Mouse (Mus musculus) ES-E14 (cell line): Measurements from ENCODE around the gene Slc5a5. TPM values are rescaled to one million over a fixed set of nuclear protein-coding genes. Genes with fewer than 3 reads are reported as not detected.

Source experiments
- DNase-seq: peaks from one replicate; pipeline ENCODE4 v3.0.0-alpha.2; 2013; ENCODE audit warnings: low read depth, low spot score
- H3K27ac ChIP-seq: 2 replicates; pipeline ENCODE4 v1.5.1; 2012; ENCODE audit warnings: low read depth, mild to moderate bottlenecking, low read length, moderate library complexity, mixed read lengths; ENCODE audit not compliant: poor library complexity, insufficient read depth, severe bottlenecking
- H3K36me3 ChIP-seq: 2 replicates; pipeline ENCODE4 v1.6.1; 2012; ENCODE audit warnings: mild to moderate bottlenecking, low read length, moderate library complexity, mixed read lengths; ENCODE audit not compliant: control insufficient read depth, poor library complexity, insufficient read depth, severe bottlenecking
- H3K4me1 ChIP-seq, 2 experiments: fragments of 150-350 bp in 1 of 2; sonication (generic) in 1 of 2; 2 replicates each; pipeline ENCODE4 v1.6.1; 2012; ENCODE audit warnings: low read length in 2 of 2, mild to moderate bottlenecking in 1 of 2, mixed read lengths in 1 of 2; ENCODE audit not compliant: control insufficient read depth in 2 of 2, insufficient read depth in 2 of 2, poor library complexity in 1 of 2
- H3K4me3 ChIP-seq, 2 experiments: fragments of 150-350 bp in 1 of 2; sonication (generic) in 1 of 2; 2 replicates each; pipeline ENCODE4 v1.5.1; 2012; ENCODE audit warnings: low read length in 2 of 2, low read depth in 1 of 2, mild to moderate bottlenecking in 1 of 2, mixed read lengths in 1 of 2; ENCODE audit not compliant: insufficient read depth in 1 of 2, poor library complexity in 1 of 2, severe bottlenecking in 1 of 2
- H3K9ac ChIP-seq: 2 replicates; pipeline ENCODE4 v1.6.1; 2012; ENCODE audit warnings: low read depth, mild to moderate bottlenecking, low read length, mixed read lengths; ENCODE audit not compliant: poor library complexity, insufficient read depth, severe bottlenecking
- H3K9me3 ChIP-seq: fragments of 150-350 bp; sonication (generic); 2 replicates; pipeline ENCODE4 v1.6.1; 2012; ENCODE audit warnings: low read depth, mild to moderate bottlenecking, low read length; ENCODE audit not compliant: control insufficient read depth, insufficient read depth
- CHD2 ChIP-seq: IDR thresholded peaks from 2 replicates; pipeline ENCODE4 v1.6.1; 2014; ENCODE audit warnings: mild to moderate bottlenecking, low read depth, low read length, inconsistent platforms
- HCFC1 ChIP-seq: IDR thresholded peaks from 2 replicates; pipeline ENCODE4 v1.6.1; 2012; ENCODE audit warnings: low read length, inconsistent platforms, borderline replicate concordance; ENCODE audit not compliant: insufficient read depth
- MAFK ChIP-seq: IDR thresholded peaks from 2 replicates; pipeline ENCODE4 v1.6.1; 2014; ENCODE audit warnings: mild to moderate bottlenecking, low read depth, low read length, inconsistent platforms; ENCODE audit not compliant: insufficient read depth
- ZC3H11A ChIP-seq: IDR thresholded peaks from 2 replicates; pipeline ENCODE4 v1.6.1; 2012; ENCODE audit warnings: low read depth, mild to moderate bottlenecking, inconsistent platforms, low read length, borderline replicate concordance
- ZNF384 ChIP-seq: IDR thresholded peaks from 2 replicates; pipeline ENCODE4 v1.6.1; 2012; ENCODE audit warnings: low read depth, low read length, inconsistent platforms
- in situ Hi-C, 2 experiments: fragments of 600-800 bp; cut with MboI; formaldehyde crosslinking; loops; one replicate each; pipeline ENCODE4 v1.15.1; 2025; ENCODE audit warnings: low sequenced_read_pairs in 2 of 2, inconsistent platforms in 1 of 2; ENCODE audit not compliant: unreplicated experiment in 2 of 2
- total RNA-seq: library from RNA; depleted of rRNA; stranded (reverse); fragments of 300-350 nt; gene quantifications from 2 replicates; pipeline ENCODE4 v1.2.3, GENCODE M21; 2012

Gene Slc5a5
- total RNA-seq, 1 experiment: 3.4 TPM

DNA sequence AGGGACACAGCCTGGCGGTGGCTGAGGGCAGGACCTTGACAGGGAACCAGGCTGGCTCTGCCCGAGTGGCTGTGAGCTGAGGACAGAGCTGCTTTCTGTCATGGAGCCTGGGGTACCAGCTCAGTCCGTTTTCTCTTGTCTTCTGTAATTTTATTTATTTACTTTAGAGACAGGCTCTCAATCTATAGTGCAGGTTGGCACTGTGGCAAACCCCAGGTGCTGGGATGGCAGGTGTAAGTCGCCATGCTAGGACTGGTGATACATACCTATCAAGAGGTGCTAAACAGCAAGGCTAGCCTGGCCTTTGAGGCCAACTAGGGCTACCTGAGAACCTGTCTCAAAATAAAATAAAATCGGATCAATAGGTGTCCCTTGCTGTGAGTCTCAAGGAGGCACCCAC is 36.5 kb downstream of the Slc5a5 start:
- no peak overlapping the region for H3K9ac ChIP-seq
- no peak overlapping the region for H3K4me3 ChIP-seq
- TF ChIP-seq HCFC1 (no peak), ZNF384 (no peak), MAFK (no peak), CHD2 (no peak), ZC3H11A (no peak)
- peaks cover 0 to 16% of the 10 kb centered on the region in 2 experiments; a peak in 2 of 4 replicates for H3K4me1 ChIP-seq
- no peaks in the 10 kb centered on the region for H3K36me3 ChIP-seq
- in situ Hi-C loops: no loop called here
- H3K27ac ChIP-seq: no peak overlapping the region
- H3K9me3 ChIP-seq: no peaks in the 10 kb centered on the region
- DNase-seq: no peak

DNA sequence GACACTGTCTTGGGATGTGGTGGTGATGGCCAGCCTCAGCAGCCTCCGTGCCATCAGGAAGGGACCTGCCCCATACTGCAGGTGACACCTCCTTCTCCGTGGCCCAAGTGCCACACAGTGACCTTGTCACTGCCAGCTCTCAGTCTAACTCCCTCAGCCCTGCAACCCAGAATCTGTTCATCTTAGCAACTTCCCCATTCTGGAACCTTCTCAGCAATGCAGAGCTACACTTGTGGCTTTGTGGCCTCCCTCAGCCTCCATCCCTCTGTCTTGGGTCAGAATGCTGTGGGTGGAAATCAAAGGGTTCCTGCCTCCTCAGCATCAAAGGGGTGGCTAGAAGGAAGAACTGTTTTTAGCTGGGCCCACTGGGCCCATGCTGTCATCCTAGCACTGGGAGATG is 38.7 kb downstream of the Slc5a5 start:
- no peak overlapping the region for H3K27ac ChIP-seq
- no peaks in the 10 kb centered on the region for H3K36me3 ChIP-seq
- in situ Hi-C loops: no loop called here
- no peak for DNase-seq
- no peak overlapping the region for H3K4me3 ChIP-seq
- H3K9ac ChIP-seq: no peak overlapping the region
- peaks cover 0 to 29% of the 10 kb centered on the region in 2 experiments; a peak in 2 of 4 replicates for H3K4me1 ChIP-seq
- no peaks in the 10 kb centered on the region for H3K9me3 ChIP-seq
- TF ChIP-seq HCFC1: no peak
- TF ChIP-seq ZC3H11A: no peak
- TF ChIP-seq MAFK: no peak
- TF ChIP-seq ZNF384: no peak
- TF ChIP-seq CHD2: no peak

DNA sequence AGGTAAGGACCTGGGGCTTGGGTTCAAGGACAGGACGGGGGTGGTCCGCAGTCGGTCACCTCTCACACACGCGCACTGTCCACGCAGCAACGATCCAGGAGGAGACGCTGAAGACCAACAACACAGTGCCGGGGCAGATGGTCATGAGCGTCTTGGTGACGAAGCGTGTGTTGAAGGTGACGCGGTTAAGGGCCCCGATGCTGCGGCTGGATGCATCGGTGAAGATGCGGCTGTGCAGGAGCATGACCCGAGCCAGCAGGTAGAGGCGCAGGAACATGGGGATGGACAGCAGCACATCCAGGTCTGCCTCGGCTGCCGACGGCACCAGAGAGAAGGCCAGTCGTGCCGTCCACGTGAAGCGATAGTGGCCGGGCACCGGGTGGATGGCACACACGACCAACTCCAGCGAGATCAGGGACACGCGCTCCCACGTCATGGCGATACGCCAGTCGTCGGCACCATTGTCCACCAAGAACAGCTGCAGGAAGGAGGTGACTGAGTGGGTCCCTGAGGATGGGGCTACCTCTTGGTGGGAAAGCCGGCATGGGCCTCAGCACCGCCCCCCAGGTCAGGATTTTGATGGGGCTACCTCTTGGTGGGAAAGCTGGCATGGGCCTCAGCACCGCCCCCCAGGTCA is 39.8 kb downstream of the Slc5a5 start:
- Histone ChIP-seq H3K36me3 (no peaks in the 10 kb centered on the region), H3K9ac (no peak overlapping the region), H3K9me3 (no peaks in the 10 kb centered on the region), H3K27ac (no peak overlapping the region), H3K4me3 (no peak overlapping the region), H3K4me1 (peaks cover 0 to 38% of the 10 kb centered on the region in 2 experiments; a peak in 2 of 4 replicates)
- in situ Hi-C loops: no loop called here
- TF ChIP-seq MAFK (no peak), ZNF384 (no peak), HCFC1 (no peak), ZC3H11A (no peak), CHD2 (no peak)
- DNase-seq: no peak

DNA sequence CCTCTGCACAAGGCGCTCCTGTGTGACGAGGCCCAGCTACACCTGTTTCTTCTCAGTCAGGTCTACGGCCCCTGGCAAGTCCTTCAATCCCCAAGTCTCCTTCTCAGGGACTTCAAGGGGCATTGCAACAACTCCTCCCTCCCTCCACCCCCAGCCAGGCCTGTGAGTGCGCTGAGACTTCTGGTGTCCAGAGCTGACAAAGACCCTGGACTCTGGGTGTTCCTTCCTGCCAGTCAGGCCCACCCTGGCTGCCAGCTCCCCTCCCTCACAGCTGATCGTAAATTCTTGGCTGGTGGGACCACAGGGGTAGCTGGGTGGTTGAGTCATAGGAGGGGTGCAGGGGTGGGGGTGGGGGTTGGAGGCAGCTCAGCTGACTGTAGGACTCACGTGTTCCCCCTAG is 40.7 kb downstream of the Slc5a5 start:
- Histone ChIP-seq H3K9me3 (no peaks in the 10 kb centered on the region), H3K36me3 (no peaks in the 10 kb centered on the region), H3K4me1 (peaks cover 0 to 35% of the 10 kb centered on the region in 2 experiments; a peak in 2 of 4 replicates), H3K27ac (no peak overlapping the region), H3K9ac (no peak overlapping the region), H3K4me3 (no peak overlapping the region)
- in situ Hi-C loops: no loop called here
- no peak for DNase-seq
- no peak for TF ChIP-seq MAFK
- no peak for TF ChIP-seq ZNF384
- TF ChIP-seq HCFC1: no peak
- no peak for TF ChIP-seq ZC3H11A
- no peak for TF ChIP-seq CHD2
